Mouse (Mus musculus): ENCODE results near the gene Baiap2. TPM values are rescaled to one million over a fixed set of nuclear protein-coding genes. Genes with fewer than 3 reads are reported as not detected.
A peak's percentile ranks its signal among the peaks of the same experiment; 100 is the strongest.

Baiap2 gene
- polyA plus RNA-seq, 1 experiment from 2014 or later, result 9.8 TPM

DNA sequence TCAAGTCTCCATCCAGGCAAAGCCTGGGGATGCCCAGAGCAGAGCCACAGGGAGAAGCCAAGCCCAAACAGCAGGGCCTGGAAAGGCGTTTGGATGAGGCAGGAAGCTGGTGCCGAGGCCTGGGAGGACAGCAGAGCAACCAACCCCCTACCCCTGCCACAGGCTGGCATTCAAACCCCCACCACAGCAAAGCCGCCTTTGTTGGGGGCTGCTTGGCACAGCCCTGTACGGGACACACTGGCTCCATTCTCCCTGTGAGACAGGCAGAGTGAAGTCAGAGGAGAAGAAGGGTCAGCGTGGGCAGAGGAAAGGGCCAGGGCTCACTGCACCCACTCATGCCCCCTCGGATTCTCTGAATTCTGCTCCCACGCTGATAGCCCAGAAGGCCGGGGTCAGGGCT lies 74.4 kb downstream of the Baiap2 start:
- H3K4me1 ChIP-seq (ENCODE audit: control insufficient read depth, insufficient read depth, low read length), result peaks cover 20% of the 10 kb centered on the region
- H3K4me3 ChIP-seq (ENCODE audit: low read depth, low read length), result no peak overlapping the region
- H3K9me3 ChIP-seq (ENCODE audit: control insufficient read depth, low read length), result no peaks in the 10 kb centered on the region
- no peak overlapping the region for H3K27ac ChIP-seq (ENCODE audit: low read depth, low read length)
- DNase-seq (ENCODE audit: low spot score, missing footprints) (no peak), ATAC-seq (ENCODE audit: low FRiP score) (no peak)
- no peaks in the 10 kb centered on the region for H3K36me3 ChIP-seq (ENCODE audit: control insufficient read depth, insufficient read depth, low read length)
- WGBS, result 87% methylated on average over 8 of the region's 8 CpGs
- no peak overlapping the region for H3K9ac ChIP-seq (ENCODE audit: low read length)
- H3K27me3 ChIP-seq (ENCODE audit: control insufficient read depth, insufficient read depth, low read length), result no peaks in the 10 kb centered on the region; the same call in 1 of the 2 replicates
- no peak overlapping the region for H3K4me2 ChIP-seq

- WGBS, result 47% methylated on average over 23 of the region's 23 CpGs
- H3K36me3 ChIP-seq (ENCODE audit: control insufficient read depth, insufficient read depth, low read length), result no peaks in the 10 kb centered on the region
- H3K27ac ChIP-seq (ENCODE audit: low read depth, low read length), result no peak overlapping the region
- H3K4me1 ChIP-seq (ENCODE audit: control insufficient read depth, insufficient read depth, low read length), result peaks cover 20% of the 10 kb centered on the region
- no peak overlapping the region for H3K4me2 ChIP-seq
- no peaks in the 10 kb centered on the region for H3K27me3 ChIP-seq (ENCODE audit: control insufficient read depth, insufficient read depth, low read length)
- H3K4me3 ChIP-seq (ENCODE audit: low read depth, low read length), result no peak overlapping the region
- ATAC-seq (ENCODE audit: low FRiP score) (peak; percentile 36; the same call in 1 of the 2 replicates), DNase-seq (ENCODE audit: low spot score, missing footprints) (no peak)
- H3K9me3 ChIP-seq (ENCODE audit: control insufficient read depth, low read length), result no peaks in the 10 kb centered on the region
- no peak overlapping the region; the same call in 1 of the 2 replicates for H3K9ac ChIP-seq (ENCODE audit: low read length)
These were observed 77.2 kb downstream of the Baiap2 start for GRCm38 (mm10) chr11:120019542-120020440.

DNA sequence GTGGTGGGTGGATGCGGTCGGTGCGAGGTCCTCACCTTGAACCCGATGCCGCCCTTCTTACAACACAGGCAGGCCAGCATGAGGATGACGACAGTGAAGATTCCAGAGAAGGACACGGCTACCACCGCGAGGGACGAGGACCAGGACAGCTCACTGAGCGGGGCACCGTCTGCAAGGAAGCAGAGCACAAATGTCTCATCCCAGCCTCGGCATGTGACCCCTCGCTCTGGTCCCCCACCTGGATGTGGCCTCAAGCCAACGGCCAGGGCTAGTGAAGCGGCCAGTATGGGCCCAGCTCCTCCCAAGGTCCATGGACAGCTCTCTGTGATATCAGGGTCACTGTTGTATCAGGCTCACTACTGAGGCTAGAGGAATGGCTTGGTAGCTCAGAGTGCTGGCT lies 78.8 kb downstream of the Baiap2 start:
- no peak overlapping the region for H3K9ac ChIP-seq (ENCODE audit: low read length)
- 90% methylated on average over 16 of the region's 16 CpGs for WGBS
- peaks cover 20% of the 10 kb centered on the region for H3K4me1 ChIP-seq (ENCODE audit: control insufficient read depth, insufficient read depth, low read length)
- DNase-seq (ENCODE audit: low spot score, missing footprints) (no peak), ATAC-seq (ENCODE audit: low FRiP score) (no peak)
- H3K27me3 ChIP-seq (ENCODE audit: control insufficient read depth, insufficient read depth, low read length), result no peaks in the 10 kb centered on the region
- no peak overlapping the region for H3K4me2 ChIP-seq
- no peaks in the 10 kb centered on the region for H3K9me3 ChIP-seq (ENCODE audit: control insufficient read depth, low read length)
- no peak overlapping the region for H3K27ac ChIP-seq (ENCODE audit: low read depth, low read length)
- H3K4me3 ChIP-seq (ENCODE audit: low read depth, low read length), result no peak overlapping the region
- no peaks in the 10 kb centered on the region for H3K36me3 ChIP-seq (ENCODE audit: control insufficient read depth, insufficient read depth, low read length)

GRCm38 (mm10) chr11:120022216-120022615 lies 79.7 kb downstream of the Baiap2 start:
- Histone ChIP-seq H3K9ac (ENCODE audit: low read length) (no peak overlapping the region), H3K36me3 (ENCODE audit: control insufficient read depth, insufficient read depth, low read length) (no peaks in the 10 kb centered on the region), H3K4me3 (ENCODE audit: low read depth, low read length) (no peak overlapping the region), H3K27me3 (ENCODE audit: control insufficient read depth, insufficient read depth, low read length) (no peaks in the 10 kb centered on the region), H3K9me3 (ENCODE audit: control insufficient read depth, low read length) (no peaks in the 10 kb centered on the region), H3K27ac (ENCODE audit: low read depth, low read length) (no peak overlapping the region), H3K4me2 (no peak overlapping the region), H3K4me1 (ENCODE audit: control insufficient read depth, insufficient read depth, low read length) (peaks cover 20% of the 10 kb centered on the region)
- DNase-seq (ENCODE audit: low spot score, missing footprints) (no peak), ATAC-seq (ENCODE audit: low FRiP score) (no peak)
- 53% methylated on average over 8 of the region's 8 CpGs for WGBS

- no peak for DNase-seq (ENCODE audit: low spot score, missing footprints)
- ATAC-seq (ENCODE audit: low FRiP score), result peak; percentile 46; the same call in 1 of the 2 replicates
These were observed 80.3 kb downstream of the Baiap2 start for GRCm38 (mm10) chr11:120022841-120023240.

DNA sequence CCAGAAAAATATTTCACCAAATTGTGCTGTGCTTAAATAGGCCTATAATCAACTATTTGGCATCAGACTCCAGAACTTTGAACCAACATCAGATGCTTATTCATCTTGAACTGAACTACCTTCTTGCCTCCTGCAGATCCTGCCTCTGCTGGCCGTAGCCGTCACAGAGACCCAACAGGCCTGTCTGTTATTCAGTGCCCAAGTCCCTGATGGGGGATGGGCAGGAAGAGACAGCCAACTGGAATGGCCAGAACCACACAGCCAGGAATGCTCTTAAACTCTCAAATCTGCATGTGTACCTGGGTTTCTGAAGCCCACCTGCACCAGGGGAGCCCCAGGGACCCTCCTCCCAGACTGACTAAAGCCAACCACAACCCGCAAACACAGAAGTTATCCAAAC lies 84.4 kb downstream of the Baiap2 start:
- Histone ChIP-seq H3K9ac (ENCODE audit: low read length) (no peak overlapping the region), H3K27me3 (ENCODE audit: control insufficient read depth, insufficient read depth, low read length) (no peaks in the 10 kb centered on the region; the same call in 1 of the 2 replicates), H3K4me1 (ENCODE audit: control insufficient read depth, insufficient read depth, low read length) (peaks cover 10% of the 10 kb centered on the region), H3K4me2 (no peak overlapping the region), H3K27ac (ENCODE audit: low read depth, low read length) (no peak overlapping the region), H3K4me3 (ENCODE audit: low read depth, low read length) (no peak overlapping the region), H3K36me3 (ENCODE audit: control insufficient read depth, insufficient read depth, low read length) (no peaks in the 10 kb centered on the region), H3K9me3 (ENCODE audit: control insufficient read depth, low read length) (no peaks in the 10 kb centered on the region)
- 74% methylated on average over 3 of the region's 3 CpGs for WGBS
- no peak for DNase-seq (ENCODE audit: low spot score, missing footprints)
- ATAC-seq (ENCODE audit: low FRiP score), result no peak

More at GRCm38 (mm10) chr11:120022841-120023240, 80.3 kb downstream of the Baiap2 start:
- Histone ChIP-seq H3K4me3 (ENCODE audit: low read depth, low read length) (no peak overlapping the region), H3K27me3 (ENCODE audit: control insufficient read depth, insufficient read depth, low read length) (no peaks in the 10 kb centered on the region), H3K9me3 (ENCODE audit: control insufficient read depth, low read length) (no peaks in the 10 kb centered on the region), H3K27ac (ENCODE audit: low read depth, low read length) (no peak overlapping the region), H3K4me1 (ENCODE audit: control insufficient read depth, insufficient read depth, low read length) (peaks cover 20% of the 10 kb centered on the region), H3K9ac (ENCODE audit: low read length) (peak overlapping the region; percentile 24; the same call in 1 of the 2 replicates), H3K36me3 (ENCODE audit: control insufficient read depth, insufficient read depth, low read length) (no peaks in the 10 kb centered on the region), H3K4me2 (no peak overlapping the region)
- 48% methylated on average over 12 of the region's 12 CpGs for WGBS

GRCm38 (mm10) chr11:120028319-120029092 lies 85.9 kb downstream of the Baiap2 start:
- no peak overlapping the region for H3K4me2 ChIP-seq
- no peaks in the 10 kb centered on the region; the same call in 1 of the 2 replicates for H3K27me3 ChIP-seq (ENCODE audit: control insufficient read depth, insufficient read depth, low read length)
- DNase-seq (ENCODE audit: low spot score, missing footprints) (no peak), ATAC-seq (ENCODE audit: low FRiP score) (no peak)
- no peaks in the 10 kb centered on the region for H3K9me3 ChIP-seq (ENCODE audit: control insufficient read depth, low read length)
- peaks cover 3% of the 10 kb centered on the region; the same call in 1 of the 2 replicates for H3K4me1 ChIP-seq (ENCODE audit: control insufficient read depth, insufficient read depth, low read length)
- WGBS, result 79% methylated on average over 18 of the region's 18 CpGs
- no peaks in the 10 kb centered on the region for H3K36me3 ChIP-seq (ENCODE audit: control insufficient read depth, insufficient read depth, low read length)
- no peak overlapping the region for H3K27ac ChIP-seq (ENCODE audit: low read depth, low read length)
- H3K4me3 ChIP-seq (ENCODE audit: low read depth, low read length), result no peak overlapping the region
- no peak overlapping the region for H3K9ac ChIP-seq (ENCODE audit: low read length)

DNA sequence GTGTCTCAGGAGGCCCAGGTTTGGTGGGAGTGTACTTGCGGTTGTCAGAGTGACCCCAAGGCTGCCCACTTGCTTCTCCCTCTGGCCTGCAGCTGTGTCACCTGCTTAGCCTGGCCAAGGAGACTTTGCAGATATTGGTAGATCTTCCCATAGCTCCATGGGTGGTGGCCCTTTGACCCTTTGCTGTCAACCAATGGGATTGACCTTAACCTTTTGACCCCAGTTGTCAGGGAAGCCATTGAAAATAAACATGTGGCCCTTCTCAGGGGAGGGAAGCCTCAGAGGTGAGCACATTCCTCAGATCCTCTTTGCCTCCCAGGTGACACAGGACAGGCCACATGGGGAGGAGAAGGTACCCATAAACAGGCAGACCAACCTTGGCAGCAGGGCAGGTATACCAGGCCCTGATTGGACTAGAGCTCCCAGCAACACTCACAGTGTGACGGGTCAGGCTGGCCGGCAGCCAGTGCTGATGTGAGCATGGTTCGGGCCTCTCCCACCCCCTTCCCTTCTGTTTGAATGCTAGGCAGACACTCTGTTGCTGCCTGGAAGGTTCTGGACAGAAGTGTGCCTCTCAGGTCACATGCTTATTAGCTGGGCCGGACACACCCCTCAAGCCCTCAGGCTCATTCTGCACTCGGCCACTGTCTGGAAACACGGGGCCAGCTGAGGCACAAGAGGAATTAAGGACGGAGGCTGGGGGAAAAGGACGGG lies 87.0 kb downstream of the Baiap2 start:
- H3K27ac ChIP-seq (ENCODE audit: low read depth, low read length), result no peak overlapping the region
- H3K4me1 ChIP-seq (ENCODE audit: control insufficient read depth, insufficient read depth, low read length), result peaks cover 5% of the 10 kb centered on the region; the same call in 1 of the 2 replicates
- no peaks in the 10 kb centered on the region for H3K36me3 ChIP-seq (ENCODE audit: control insufficient read depth, insufficient read depth, low read length)
- H3K9me3 ChIP-seq (ENCODE audit: control insufficient read depth, low read length), result no peaks in the 10 kb centered on the region
- H3K4me3 ChIP-seq (ENCODE audit: low read depth, low read length), result no peak overlapping the region
- H3K4me2 ChIP-seq, result no peak overlapping the region
- no peak overlapping the region for H3K9ac ChIP-seq (ENCODE audit: low read length)
- DNase-seq (ENCODE audit: low spot score, missing footprints) (peak; percentile 87), ATAC-seq (ENCODE audit: low FRiP score) (0 out of 2 replicates have a peak, but pooled peaks have one; percentile 22)
- 43% methylated on average over 9 of the region's 9 CpGs for WGBS
- H3K27me3 ChIP-seq (ENCODE audit: control insufficient read depth, insufficient read depth, low read length), result no peaks in the 10 kb centered on the region; the same call in 1 of the 2 replicates
